Mouse (Mus musculus) embryonic facial prominence, embryonic 11.5 days (tissue): ENCODE measurements around the gene Ccdc182. TPM values are rescaled to one million over a fixed set of nuclear protein-coding genes. Genes with fewer than 3 reads are reported as not detected.
A peak's percentile ranks its signal among the peaks of the same experiment; 100 is the strongest.

Experiments used
- ATAC-seq: fragments of 200-750 bp; cut with Nextera tagmentation; replicated peaks from 2 replicates; pipeline ENCODE4 v1.8.0; 2017; ENCODE audit warnings: low read depth; ENCODE audit not compliant: insufficient number of reproducible peaks, low FRiP score, low TSS enrichment
- DNase-seq: peaks from one replicate; pipeline ENCODE4 v3.0.0-alpha.2; 2015; ENCODE audit warnings: low spot score
- H3K27ac ChIP-seq: fragments of 300-500 bp; sonication (generic); replicated peaks from 2 replicates; pipeline ENCODE4 v1.5.1; 2014; ENCODE audit warnings: mild to moderate bottlenecking, low read depth, low read length, control low read depth
- H3K27me3 ChIP-seq: fragments of 300-500 bp; sonication (generic); 2 replicates; pipeline ENCODE4 v1.6.1; 2014; ENCODE audit warnings: mild to moderate bottlenecking, low read length, moderate library complexity, mixed read lengths; ENCODE audit not compliant: control insufficient read depth, insufficient read depth
- H3K36me3 ChIP-seq: fragments of 300-500 bp; sonication (generic); replicated peaks from 2 replicates; pipeline ENCODE4 v1.6.1; 2014; ENCODE audit warnings: low read depth, mild to moderate bottlenecking, low read length, moderate library complexity, mixed read lengths; ENCODE audit not compliant: control insufficient read depth, insufficient read depth
- H3K4me1 ChIP-seq: fragments of 300-500 bp; sonication (generic); 2 replicates; pipeline ENCODE4 v1.6.1; 2014; ENCODE audit warnings: low read length, mixed read lengths; ENCODE audit not compliant: control insufficient read depth, insufficient read depth
- H3K4me2 ChIP-seq: fragments of 300-500 bp; sonication (generic); 2 replicates; pipeline ENCODE4 v1.6.1; 2014; ENCODE audit warnings: low read depth, mild to moderate bottlenecking, control low read depth, low read length, moderate library complexity
- H3K4me3 ChIP-seq: fragments of 300-500 bp; sonication (generic); 2 replicates; pipeline ENCODE4 v1.5.1; 2014; ENCODE audit warnings: low read depth, low read length, control low read depth
- H3K9ac ChIP-seq: fragments of 300-500 bp; sonication (generic); replicated peaks from 2 replicates; pipeline ENCODE4 v1.6.1; 2014; ENCODE audit warnings: mild to moderate bottlenecking, control low read depth, low read length
- H3K9me3 ChIP-seq: fragments of 300-500 bp; sonication (generic); replicated peaks from 2 replicates; pipeline ENCODE4 v1.6.1; 2016; ENCODE audit warnings: mild to moderate bottlenecking, low read length, inconsistent platforms, mixed read lengths; ENCODE audit not compliant: control insufficient read depth
- WGBS: fragments of 180-500 bp; shearing (Covaris S2); extraction: QIAGEN DNeasy Blood & Tissue Kit; methylation state at CpG from one replicate; pipeline ENCODE4 v1.1.7; 2014; 5-methylcytosine and 5-hydroxymethylcytosine counted together
- polyA plus RNA-seq: library from polyadenylated mRNA; unstranded; fragments of >200 nt; fragmentation: Nextera tagmentation; extraction: Ambion mirVana; gene quantifications from 2 replicates; pipeline ENCODE4 v1.2.1, GENCODE M21; 2014

Gene Ccdc182
- polyA plus RNA-seq, 1 experiment from 2014 or later = 1.7 TPM

GRCm38 (mm10) chr11:88274901-88275498 is 18.9 kb upstream of the Ccdc182 start:
- Histone ChIP-seq H3K27ac (peak overlapping the region; percentile 76; the same call in 1 of the 2 replicates), H3K4me3 (no peak overlapping the region), H3K36me3 (no peaks in the 10 kb centered on the region), H3K9ac (no peak overlapping the region), H3K4me1 (peaks cover 2% of the 10 kb centered on the region), H3K4me2 (0 out of 2 replicates have a peak overlapping the region, but pooled peaks have one; percentile 3), H3K9me3 (no peaks in the 10 kb centered on the region), H3K27me3 (no peaks in the 10 kb centered on the region)
- DNase-seq = peak; percentile 58
- 24% methylated on average over 13 of the region's 13 CpGs for WGBS
- ATAC-seq = peak; percentile 56

GRCm38 (mm10) chr11:88275949-88276348 is 17.9 kb upstream of the Ccdc182 start:
- Histone ChIP-seq H3K9ac (no peak overlapping the region), H3K27ac (peak overlapping the region; percentile 57), H3K9me3 (no peaks in the 10 kb centered on the region), H3K4me3 (no peak overlapping the region), H3K4me2 (no peak overlapping the region), H3K27me3 (no peaks in the 10 kb centered on the region), H3K4me1 (peaks cover 2% of the 10 kb centered on the region), H3K36me3 (no peaks in the 10 kb centered on the region)
- ATAC-seq (no peak), DNase-seq (no peak)
- 71% methylated on average over 6 of the region's 6 CpGs for WGBS

GRCm38 (mm10) chr11:88276534-88277308 is 17.1 kb upstream of the Ccdc182 start:
- DNase-seq (peak; percentile 27), ATAC-seq (no peak)
- H3K9me3 ChIP-seq = no peaks in the 10 kb centered on the region
- H3K9ac ChIP-seq = no peak overlapping the region
- WGBS = 57% methylated on average over 19 of the region's 19 CpGs
- no peak overlapping the region for H3K4me3 ChIP-seq
- H3K4me1 ChIP-seq = peaks cover 2% of the 10 kb centered on the region
- H3K4me2 ChIP-seq = no peak overlapping the region
- H3K27me3 ChIP-seq = no peaks in the 10 kb centered on the region
- no peaks in the 10 kb centered on the region for H3K36me3 ChIP-seq
- H3K27ac ChIP-seq = peak overlapping the region; percentile 57; the same call in 1 of the 2 replicates

GRCm38 (mm10) chr11:88279006-88279405 is 14.9 kb upstream of the Ccdc182 start:
- no peak overlapping the region for H3K4me3 ChIP-seq
- peaks cover 2% of the 10 kb centered on the region for H3K4me1 ChIP-seq
- no peak overlapping the region for H3K9ac ChIP-seq
- no peak overlapping the region for H3K27ac ChIP-seq
- no peaks in the 10 kb centered on the region for H3K9me3 ChIP-seq
- DNase-seq (peak; percentile 32), ATAC-seq (no peak)
- H3K36me3 ChIP-seq = no peaks in the 10 kb centered on the region
- 45% methylated on average over 4 of the region's 4 CpGs for WGBS
- H3K27me3 ChIP-seq = no peaks in the 10 kb centered on the region
- no peak overlapping the region for H3K4me2 ChIP-seq

- H3K4me2 ChIP-seq = no peak overlapping the region
- no peak for DNase-seq
- no peak overlapping the region for H3K9ac ChIP-seq
- H3K4me1 ChIP-seq = peaks cover 2% of the 10 kb centered on the region
- WGBS = 57% methylated on average over 8 of the region's 8 CpGs
- no peaks in the 10 kb centered on the region for H3K36me3 ChIP-seq
- H3K27me3 ChIP-seq = no peaks in the 10 kb centered on the region
- peak; percentile 55 for ATAC-seq
- no peak overlapping the region for H3K4me3 ChIP-seq
- H3K27ac ChIP-seq = no peak overlapping the region
- no peaks in the 10 kb centered on the region for H3K9me3 ChIP-seq
Measured at GRCm38 (mm10) chr11:88280426-88280836, 13.4 kb upstream of the Ccdc182 start.

- 76% methylated on average over 8 of the region's 8 CpGs for WGBS
- no peak overlapping the region for H3K27ac ChIP-seq
- H3K4me1 ChIP-seq = no peaks in the 10 kb centered on the region; the same call in 1 of the 2 replicates
Measured at GRCm38 (mm10) chr11:88281428-88282119, 12.3 kb upstream of the Ccdc182 start.

GRCm38 (mm10) chr11:88282516-88282915 is 11.3 kb upstream of the Ccdc182 start:
- no peak overlapping the region for H3K27ac ChIP-seq
- 93% methylated on average over 2 of the region's 2 CpGs for WGBS

More at GRCm38 (mm10) chr11:88281428-88282119, 12.3 kb upstream of the Ccdc182 start:
- no peak overlapping the region for H3K9ac ChIP-seq
- no peaks in the 10 kb centered on the region for H3K27me3 ChIP-seq
- DNase-seq (no peak), ATAC-seq (no peak)
- H3K4me2 ChIP-seq = no peak overlapping the region
- H3K36me3 ChIP-seq = no peaks in the 10 kb centered on the region
- H3K4me3 ChIP-seq = no peak overlapping the region
- H3K9me3 ChIP-seq = no peaks in the 10 kb centered on the region

More at GRCm38 (mm10) chr11:88282516-88282915, 11.3 kb upstream of the Ccdc182 start:
- no peak for ATAC-seq
- H3K4me3 ChIP-seq = no peak overlapping the region
- H3K9ac ChIP-seq = no peak overlapping the region
- no peak for DNase-seq
- no peaks in the 10 kb centered on the region; the same call in 1 of the 2 replicates for H3K4me1 ChIP-seq
- no peaks in the 10 kb centered on the region for H3K27me3 ChIP-seq
- no peaks in the 10 kb centered on the region for H3K36me3 ChIP-seq
- no peak overlapping the region for H3K4me2 ChIP-seq
- H3K9me3 ChIP-seq = no peaks in the 10 kb centered on the region
